Mouse (Mus musculus) cerebellum, adult 9-11 months (tissue): ENCODE results near the gene Cox20.
A peak's percentile ranks its signal among the peaks of the same experiment; 100 is the strongest.

Source experiments
- DNase-seq: peaks from one replicate; pipeline ENCODE4 v3.0.0; 2022

Cox20 gene

DNA sequence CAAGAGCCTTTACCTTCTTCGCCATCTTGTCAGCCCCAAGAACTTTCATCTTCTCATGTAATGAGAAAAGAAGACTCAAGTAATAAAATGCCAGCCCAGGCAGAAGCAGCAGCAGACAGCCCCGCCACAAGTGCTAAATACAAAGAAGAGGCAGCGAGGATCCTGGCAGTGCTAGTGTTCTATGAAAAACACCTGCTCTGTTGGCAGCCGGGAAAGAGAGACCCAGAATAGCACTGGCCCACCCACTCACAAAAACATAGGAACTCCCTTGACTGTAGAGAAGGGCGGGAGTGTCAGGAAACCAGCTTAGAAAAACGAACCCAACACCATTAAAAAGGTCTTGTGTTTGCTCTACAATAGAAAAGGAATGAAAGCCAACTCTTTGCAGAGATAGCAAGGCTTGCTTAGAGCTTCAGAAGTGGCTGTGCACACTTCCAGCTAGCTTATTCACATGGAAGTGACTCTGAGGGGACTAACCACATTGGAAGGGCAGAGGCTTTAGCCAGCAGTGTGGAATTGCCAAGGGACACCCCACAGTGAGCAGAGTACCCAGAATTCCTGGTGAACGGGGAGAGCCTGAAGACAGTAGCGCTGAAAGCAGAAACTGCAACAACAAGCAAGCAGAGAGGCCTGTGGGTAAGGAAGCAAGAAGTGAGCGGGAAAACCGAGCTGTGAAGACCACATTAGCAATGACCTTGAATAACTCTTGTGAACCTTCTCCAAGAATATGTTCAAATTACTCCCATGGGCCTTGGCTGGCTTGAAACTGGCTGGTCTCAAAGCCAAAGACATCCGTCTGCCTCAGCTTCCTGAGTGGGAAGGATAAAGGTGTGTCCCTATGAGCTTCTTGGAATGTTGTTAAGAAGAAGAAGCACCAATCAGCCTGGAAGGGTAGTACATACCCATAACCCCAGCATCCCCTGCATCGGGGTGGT, 39.1 kb downstream of the Cox20 start:
- DNase-seq: no peak

DNA sequence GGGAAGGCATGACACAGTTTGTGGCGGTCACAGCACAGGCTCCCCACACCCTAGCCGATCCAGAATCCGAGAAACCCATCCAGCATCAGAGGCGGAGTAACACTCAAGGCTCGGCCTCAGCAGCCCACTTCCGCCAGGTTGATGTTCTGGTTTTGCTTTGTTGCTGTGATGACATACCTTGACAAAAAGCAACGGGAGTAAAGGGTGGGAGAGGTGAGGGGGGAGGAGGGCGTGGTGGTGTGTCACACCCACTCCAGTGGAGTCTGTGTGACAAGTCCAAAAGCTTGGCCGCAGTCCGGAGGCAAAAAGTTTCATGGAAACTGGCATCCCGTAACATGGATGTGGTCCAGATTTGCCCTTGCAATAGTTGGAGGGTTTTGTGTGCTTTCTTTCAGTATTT, 41.3 kb downstream of the Cox20 start:
- no peak for DNase-seq

DNA sequence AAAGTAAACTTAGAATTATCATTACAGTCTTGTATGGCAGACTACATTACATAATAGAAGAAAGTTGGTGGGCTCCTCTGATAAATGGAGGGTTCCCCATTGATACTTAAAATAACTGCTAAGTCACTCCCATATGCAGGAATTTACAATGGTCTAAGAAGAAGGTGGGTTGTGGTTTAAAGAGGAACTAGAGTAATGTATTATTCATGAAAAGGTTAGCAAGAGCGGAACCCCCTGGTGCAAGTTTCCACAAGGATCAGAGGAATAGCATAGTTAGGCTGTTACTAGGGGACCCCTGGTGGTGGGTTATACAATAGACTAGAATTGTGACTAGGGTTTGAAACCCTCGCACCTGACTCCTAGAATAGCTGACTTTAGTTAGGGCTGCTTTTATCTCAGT, 41.8 kb downstream of the Cox20 start:
- no peak for DNase-seq

DNA sequence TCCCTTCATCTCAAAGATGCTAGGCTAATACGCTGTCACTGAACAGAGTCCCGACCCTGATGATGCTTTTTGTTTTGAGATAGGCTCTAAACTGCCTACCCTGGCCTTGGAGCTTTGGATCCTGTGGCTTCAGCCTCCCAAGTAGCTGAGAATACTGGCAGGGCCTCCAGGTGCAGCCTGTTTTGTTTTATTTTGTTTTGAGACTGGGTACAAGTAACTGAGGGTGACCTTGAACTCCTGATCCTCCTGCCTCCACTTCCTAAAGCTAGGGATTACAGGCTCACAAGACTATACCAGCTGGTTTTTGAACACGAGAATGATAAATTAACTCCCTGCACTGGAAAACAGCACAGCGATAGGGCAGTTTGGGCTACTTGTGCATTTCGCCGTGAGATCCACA, 46.2 kb downstream of the Cox20 start:
- no peak for DNase-seq

DNA sequence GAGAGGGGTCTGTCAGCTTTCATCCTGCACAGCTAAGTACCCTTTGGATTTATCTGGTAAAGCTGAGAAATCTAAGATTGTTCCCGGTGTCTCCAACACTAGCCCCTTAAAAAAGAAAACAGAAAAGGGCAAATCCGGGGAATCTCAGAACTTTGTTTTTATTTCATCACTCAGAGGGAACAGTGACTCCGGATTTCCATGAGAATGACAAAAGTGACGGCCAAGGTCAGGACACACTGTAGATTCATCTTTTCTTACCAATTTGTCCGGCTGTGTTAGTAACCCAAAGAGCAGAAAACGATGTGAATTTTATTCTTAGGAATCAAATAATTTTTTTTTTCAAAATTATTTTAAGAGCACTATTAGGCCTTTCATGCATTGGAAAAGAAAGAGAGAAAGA, 49.2 kb downstream of the Cox20 start:
- DNase-seq: no peak

DNA sequence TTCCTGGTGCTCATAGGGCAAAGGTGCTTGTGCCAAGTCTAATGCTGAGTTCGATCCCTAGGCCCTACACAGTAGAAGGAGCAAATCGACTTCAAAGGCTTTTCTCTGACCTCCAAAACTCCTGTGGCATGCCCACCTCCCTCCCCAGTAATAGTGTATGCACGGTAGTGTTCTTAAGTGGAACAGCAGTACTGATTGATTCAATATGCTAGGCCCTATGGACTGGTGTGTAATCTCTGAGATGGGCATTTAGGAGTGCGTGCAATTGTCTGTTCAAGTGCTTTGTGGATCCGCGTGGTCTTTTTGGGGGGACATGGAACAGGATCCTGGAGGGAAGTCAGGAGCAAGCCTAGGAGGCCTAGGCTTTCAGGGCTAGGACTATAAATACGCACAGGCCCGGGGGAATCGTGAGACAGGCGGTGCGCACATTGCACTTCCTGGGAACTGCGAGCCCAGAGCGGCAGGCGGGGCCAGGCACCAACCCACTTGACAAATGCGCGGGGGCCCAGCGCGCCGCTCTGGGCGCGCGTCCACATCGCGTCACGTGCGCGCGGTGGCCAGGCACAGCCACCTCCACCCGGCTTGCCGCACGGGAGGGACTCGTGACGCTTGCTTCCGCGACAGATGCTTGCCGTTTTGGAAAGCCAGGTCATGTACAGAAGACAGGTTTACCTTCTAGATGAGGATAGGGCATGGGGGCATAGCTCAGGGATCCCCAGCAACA, 49.8 kb downstream of the Cox20 start:
- peak; percentile 98 for DNase-seq

DNA sequence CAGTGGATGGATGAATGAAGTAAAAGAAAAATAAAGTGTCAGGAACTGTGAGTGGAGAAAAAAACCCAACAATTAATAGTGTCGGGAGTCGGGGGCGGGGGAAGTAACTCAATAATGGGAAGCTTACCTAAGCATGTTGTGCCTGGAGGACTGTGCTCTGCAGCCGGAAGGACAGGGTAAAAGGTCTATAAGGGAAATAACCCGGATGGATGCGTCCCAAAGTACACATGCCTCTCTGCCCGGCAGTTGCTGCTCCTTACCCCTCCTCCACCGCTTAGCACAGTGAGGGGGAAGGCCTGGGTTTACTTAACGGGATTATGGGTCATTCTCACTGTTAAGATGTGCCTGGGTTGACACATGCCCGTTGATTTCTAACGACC, 50.3 kb downstream of the Cox20 start:
- peak; percentile 78 for DNase-seq
